Mouse (Mus musculus): ENCODE results near the gene Tcte1.
A peak's percentile ranks its signal among the peaks of the same experiment; 100 is the strongest.

The Tcte1 gene

DNA sequence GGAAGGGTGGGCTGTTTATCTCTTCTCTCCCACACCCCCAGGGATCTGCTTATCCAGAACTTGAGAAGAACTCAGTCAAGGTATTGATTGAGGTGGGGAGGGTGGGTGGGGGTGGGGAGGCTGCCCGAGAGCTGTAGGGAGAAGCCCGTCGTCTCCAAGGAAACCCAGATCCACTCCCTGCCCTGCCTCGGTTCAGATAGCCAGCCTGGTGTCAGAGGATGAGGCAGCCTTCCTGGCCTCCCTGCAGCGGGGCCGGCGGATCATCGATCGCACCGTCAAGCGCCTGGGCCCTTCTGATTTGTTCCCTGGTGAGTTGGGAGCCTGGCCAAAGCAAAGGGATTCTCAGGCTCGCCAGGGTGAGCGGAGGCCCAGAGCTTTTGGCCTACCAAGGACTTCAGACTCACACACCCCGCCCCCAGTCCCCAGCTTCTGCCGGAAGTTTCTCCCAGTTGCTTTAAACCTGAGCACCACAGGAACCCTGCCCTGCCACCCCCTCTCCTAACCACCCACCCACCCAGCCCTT, 8.0 kb upstream of the Tcte1 start:
- no peak for DNase-seq (ENCODE audit: low read depth, low spot score)

- no peak for DNase-seq (ENCODE audit: low read depth, low spot score)
Observed at GRCm38 (mm10) chr17:45515806-45516205, 7.4 kb upstream of the Tcte1 start.

GRCm38 (mm10) chr17:45516488-45516887, 6.7 kb upstream of the Tcte1 start:
- peak; percentile 48 for DNase-seq (ENCODE audit: low read depth, low spot score)

DNA sequence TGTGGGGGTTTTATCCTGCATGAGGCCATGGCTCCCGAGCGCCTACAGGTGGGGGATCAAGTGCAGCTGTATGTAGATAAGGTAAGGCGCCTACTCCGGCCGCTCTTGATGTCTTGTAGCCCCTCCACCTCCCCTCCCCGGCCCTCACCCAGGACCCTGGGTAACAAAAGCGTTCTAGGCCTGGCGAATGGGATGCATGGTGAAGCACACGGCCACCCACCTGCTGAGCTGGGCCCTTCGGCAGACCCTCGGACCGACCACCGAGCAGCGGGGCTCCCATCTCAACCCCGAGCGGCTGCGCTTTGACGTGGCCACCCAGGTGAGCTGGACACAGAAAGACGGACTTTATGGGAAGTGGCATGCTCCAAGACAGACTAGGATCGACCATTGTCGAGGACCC, 6.1 kb upstream of the Tcte1 start:
- DNase-seq (ENCODE audit: low read depth, low spot score) = no peak

DNA sequence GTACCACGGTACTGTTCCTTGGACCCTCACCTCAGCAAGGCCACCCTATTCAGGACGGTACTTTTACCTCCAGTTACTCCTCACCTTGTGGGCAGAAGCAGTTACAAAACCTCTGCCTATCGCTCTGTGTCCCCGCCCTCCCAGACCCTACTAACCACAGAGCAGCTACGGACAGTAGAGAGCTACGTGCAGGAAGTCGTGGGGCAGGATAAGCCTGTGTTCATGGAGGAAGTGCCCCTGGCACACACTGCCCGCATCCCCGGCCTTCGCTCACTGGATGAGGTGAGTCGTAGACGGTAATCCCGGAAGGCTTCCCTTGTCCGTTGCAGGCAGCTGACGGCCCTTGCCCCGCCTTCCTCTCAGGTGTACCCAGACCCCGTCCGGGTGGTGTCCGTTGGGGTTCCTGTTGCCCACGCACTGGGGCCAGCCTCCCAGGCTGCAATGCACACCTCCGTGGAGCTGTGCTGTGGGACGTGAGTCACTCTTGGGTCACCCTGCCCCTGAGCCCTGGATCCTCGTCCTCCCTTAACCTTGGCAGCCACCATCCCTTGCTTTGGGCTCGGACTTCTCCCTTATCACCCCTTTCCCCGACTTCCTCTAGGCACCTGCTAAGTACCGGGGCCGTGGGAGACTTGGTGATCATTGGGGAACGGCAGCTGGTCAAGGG, 5.6 kb upstream of the Tcte1 start:
- no peak for DNase-seq (ENCODE audit: low read depth, low spot score)

GRCm38 (mm10) chr17:45518766-45519475, 4.3 kb upstream of the Tcte1 start:
- DNase-seq (ENCODE audit: low read depth, low spot score) = no peak

GRCm38 (mm10) chr17:45520136-45520535, 3.1 kb upstream of the Tcte1 start:
- DNase-seq (ENCODE audit: low read depth, low spot score) = no peak

DNA sequence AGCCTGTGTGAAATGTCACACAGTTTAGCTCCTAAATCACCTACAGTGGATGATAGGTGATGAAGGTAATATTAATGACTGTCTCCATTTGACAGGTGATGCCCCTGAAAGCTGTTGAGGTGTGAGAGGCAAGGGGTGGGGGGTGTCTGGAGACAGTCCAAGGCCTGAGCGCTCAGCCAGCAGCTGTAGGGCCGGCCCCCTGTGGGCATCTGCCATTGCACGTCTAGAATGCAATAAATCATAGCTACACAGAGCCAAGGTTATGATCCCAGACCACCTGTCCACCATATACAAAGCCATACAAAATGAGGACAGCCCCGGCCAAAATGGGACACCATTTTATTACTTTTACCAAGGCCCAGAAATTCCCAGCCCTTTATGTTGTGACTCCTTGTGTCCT, 1.7 kb downstream of the Tcte1 start:
- no peak for DNase-seq (ENCODE audit: low read depth, low spot score)

GRCm38 (mm10) chr17:45526571-45526970, 3.3 kb downstream of the Tcte1 start:
- no peak for DNase-seq (ENCODE audit: low read depth, low spot score)

- DNase-seq (ENCODE audit: low read depth, low spot score) = no peak
Observed at GRCm38 (mm10) chr17:45530346-45530782, 7.1 kb downstream of the Tcte1 start.

DNA sequence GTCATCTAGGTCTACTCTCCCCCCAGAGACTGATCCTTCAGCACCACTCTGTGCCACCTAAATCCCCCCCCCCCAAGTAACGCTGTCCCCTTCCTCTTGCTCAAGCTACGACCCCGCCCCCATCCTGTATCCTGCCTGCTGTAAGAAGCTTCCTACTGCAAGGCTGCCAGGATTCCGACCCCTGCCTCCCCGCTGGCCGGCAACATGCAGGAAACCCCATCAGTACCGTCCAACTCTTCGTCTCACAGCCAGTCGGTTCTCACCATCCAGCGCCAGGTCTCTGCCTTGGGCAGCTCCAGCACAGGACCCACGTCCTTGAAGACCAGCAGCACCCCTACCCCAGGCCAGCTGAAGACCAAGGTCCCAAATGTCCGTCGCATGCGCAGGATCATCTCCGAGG, 9.7 kb downstream of the Tcte1 start:
- no peak for DNase-seq (ENCODE audit: low read depth, low spot score)

GRCm38 (mm10) chr17:45536264-45536663, 13.0 kb downstream of the Tcte1 start:
- DNase-seq (ENCODE audit: low read depth, low spot score) = no peak

DNA sequence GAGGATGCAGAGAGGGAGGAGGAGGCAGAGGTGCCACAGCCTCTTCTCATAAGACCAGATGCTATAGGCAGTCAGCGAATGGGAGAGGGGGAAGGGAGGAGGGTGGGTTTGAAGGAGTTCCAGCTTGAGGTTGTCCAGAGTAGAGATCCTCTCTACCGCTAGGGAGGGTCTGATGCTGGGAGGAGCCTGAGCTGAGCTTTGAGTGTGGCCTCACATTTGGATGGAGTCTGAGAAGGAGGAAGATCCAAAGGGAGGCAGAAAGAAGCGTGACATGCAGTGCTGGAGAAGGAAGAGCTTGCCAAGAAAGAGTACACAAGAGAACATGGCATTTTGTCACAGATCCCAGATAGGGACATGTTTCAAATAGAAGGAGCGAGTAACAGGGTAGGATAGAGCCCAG, 15.2 kb downstream of the Tcte1 start:
- DNase-seq (ENCODE audit: low read depth, low spot score) = no peak

- no peak for DNase-seq (ENCODE audit: low read depth, low spot score)
Observed at GRCm38 (mm10) chr17:45539664-45540063, 16.4 kb downstream of the Tcte1 start.

- no peak for DNase-seq (ENCODE audit: low read depth, low spot score)
Observed at GRCm38 (mm10) chr17:45542129-45542528, 18.9 kb downstream of the Tcte1 start.

DNA sequence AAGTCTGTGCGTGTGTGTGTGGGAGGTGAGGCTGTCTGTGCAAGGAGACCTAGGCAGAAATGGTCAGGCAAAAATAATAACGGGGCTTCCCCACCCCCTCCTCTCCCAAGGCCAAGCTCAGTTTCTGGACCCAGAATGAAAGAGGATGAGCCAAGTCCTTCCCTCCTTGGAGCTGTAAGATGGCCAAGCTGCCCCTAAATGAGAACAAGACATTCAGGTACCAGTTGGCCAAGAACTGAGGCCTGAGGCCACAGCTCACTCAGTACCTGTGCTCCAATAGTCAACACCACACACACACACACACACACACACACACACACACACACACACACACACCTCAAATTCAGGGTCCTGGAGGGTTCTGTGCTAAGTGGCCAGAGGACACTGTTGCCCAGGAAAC, 19.5 kb downstream of the Tcte1 start:
- DNase-seq (ENCODE audit: low read depth, low spot score) = no peak

DNA sequence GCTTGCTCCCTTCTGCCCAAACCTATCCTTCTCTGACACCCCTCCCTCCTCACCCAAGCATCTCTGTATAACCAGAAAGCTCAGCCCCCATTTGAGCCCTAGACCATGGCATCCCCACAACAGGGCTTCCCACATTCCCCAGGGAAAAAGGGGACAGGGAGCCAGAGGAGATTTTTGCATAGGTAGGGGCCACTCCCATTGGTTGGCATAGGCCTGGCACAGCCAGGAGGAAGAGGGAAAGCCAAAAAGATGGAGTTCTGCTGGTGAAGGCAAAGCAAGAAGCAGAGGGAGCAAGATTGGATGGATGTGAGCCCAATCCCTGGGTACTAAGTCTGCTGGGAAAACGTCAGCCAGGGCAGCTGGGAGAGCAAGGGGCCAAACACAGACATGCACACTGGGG, 19.9 kb downstream of the Tcte1 start:
- no peak for DNase-seq (ENCODE audit: low read depth, low spot score)

DNA sequence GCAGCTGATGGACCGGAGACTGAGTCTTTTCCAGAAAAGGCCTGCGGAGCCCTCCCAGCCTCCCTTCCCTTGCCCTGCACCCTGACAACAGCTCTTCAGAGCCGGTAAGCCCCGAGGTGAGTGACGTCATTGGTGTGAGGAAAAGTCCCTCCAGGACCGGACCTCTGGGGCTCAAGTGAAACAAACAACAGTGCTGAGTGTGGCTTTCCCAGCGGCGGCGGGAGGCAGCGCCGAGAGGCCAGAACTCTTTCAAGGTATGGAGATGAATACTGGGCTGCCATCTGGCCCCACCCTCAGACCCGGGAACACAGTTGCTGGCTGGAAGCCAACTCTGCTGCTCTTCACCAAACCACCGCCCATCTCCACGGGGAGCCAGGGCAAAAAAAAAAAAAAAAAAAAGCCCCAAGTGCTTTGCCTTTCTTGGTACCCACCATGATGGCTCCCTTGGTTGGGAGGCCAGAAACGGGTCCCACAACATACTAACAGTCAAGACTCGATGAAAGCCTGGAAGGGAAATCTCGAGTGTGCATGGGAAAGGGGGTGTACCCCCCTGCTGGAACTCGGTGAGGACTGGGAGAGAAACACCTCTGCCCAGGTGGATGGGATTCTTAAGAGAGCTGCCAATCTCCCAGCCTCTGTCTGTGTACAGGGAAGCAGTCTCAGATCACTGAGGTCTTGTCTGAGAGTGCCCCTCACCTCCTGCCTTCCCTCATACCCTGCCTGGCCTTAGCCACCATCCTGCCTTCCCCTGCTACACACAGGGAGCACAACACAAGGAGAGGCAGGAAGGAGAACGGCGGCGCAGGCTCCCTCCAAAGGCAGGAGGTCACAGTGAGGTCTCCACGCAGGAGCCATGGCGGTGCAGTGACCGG, 21.0 kb downstream of the Tcte1 start:
- DNase-seq (ENCODE audit: low read depth, low spot score) = no peak

DNA sequence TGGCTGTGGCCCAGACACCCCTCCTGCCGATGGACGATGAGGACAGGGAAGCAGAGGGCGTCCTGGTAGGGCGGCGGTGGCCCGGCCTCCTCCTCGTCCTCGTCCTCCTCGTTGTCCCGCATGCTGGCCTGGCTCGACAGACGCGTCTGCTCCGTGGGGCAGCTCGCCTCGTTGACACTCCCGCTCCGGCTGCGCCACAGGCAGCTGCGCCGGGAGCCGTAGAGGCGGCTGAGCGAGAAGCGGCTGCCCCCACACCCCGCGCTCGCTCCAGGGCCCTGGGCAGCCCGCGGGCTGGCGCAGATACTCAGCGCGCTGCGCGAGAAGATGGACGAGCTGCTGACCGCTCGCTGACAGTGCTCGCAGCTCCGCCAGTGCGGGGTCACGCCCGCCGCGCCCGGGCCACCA, 21.6 kb downstream of the Tcte1 start:
- DNase-seq (ENCODE audit: low read depth, low spot score) = no peak

- no peak for DNase-seq (ENCODE audit: low read depth, low spot score)
Observed at GRCm38 (mm10) chr17:45545278-45545961, 22.2 kb downstream of the Tcte1 start.

GRCm38 (mm10) chr17:45546941-45547340, 23.7 kb downstream of the Tcte1 start:
- DNase-seq (ENCODE audit: low read depth, low spot score) = no peak
